Mouse (Mus musculus): Measurements from ENCODE around the gene Gpi1. TPM values are rescaled to one million over a fixed set of nuclear protein-coding genes. Genes with fewer than 3 reads are reported as not detected.

Gpi1 gene
- polyA plus RNA-seq (2014; fragmentation: Illumina TruSeq; extraction: RNeasy Lipid Tissue Mini Kit (QIAGEN cat#74804); ENCODE audit: low read depth, low replicate concordance): 20.4 TPM

DNA sequence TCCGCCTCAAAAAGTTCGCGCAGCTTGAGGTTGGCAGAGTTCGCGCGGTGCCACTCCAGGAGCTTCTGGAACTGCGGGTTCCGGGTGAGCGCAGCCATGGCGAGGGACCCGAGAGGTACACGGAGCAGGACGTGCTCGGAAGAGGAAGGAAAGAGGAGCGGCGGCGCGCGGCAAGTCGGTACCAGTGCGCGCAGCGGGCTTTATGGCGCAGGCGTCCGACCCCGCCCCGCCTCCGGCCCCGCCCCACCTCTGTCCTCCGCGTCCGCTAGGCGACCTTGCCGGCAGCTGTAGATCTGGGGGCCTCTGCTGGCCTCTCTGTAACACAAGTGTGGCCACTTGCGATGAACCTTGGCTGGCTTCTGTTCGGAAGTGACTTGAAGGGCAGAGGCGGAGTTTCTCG is at the start of gene Gpi1:
TSS of gene Gpi1 (minus strand) at position 221 of the 400 bp plus-strand sequence.

DNA sequence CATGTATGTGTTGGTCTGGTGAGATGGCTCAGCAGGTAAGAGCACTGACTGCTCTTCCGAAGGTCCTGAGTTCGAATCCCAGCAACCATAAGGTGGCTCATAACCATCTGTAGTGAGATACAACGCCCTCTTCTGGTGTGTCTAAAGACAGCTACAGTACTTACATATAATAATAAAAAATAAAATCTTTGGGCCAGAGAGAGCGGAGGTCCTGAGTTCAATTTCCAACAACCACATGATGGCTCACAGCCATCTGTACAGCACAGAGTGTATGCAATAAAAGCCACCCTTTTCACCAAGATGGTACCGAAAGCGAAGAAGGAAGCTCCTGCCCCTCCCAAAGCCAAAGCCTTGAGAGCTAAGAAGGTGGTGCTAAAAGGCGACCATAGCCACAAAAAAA is 20.6 kb upstream of the Gpi1 start, which contains the start of gene Gm6096:
TSS of gene Gm6096 (plus strand) at position 301 of the 400 bp plus-strand sequence.

DNA sequence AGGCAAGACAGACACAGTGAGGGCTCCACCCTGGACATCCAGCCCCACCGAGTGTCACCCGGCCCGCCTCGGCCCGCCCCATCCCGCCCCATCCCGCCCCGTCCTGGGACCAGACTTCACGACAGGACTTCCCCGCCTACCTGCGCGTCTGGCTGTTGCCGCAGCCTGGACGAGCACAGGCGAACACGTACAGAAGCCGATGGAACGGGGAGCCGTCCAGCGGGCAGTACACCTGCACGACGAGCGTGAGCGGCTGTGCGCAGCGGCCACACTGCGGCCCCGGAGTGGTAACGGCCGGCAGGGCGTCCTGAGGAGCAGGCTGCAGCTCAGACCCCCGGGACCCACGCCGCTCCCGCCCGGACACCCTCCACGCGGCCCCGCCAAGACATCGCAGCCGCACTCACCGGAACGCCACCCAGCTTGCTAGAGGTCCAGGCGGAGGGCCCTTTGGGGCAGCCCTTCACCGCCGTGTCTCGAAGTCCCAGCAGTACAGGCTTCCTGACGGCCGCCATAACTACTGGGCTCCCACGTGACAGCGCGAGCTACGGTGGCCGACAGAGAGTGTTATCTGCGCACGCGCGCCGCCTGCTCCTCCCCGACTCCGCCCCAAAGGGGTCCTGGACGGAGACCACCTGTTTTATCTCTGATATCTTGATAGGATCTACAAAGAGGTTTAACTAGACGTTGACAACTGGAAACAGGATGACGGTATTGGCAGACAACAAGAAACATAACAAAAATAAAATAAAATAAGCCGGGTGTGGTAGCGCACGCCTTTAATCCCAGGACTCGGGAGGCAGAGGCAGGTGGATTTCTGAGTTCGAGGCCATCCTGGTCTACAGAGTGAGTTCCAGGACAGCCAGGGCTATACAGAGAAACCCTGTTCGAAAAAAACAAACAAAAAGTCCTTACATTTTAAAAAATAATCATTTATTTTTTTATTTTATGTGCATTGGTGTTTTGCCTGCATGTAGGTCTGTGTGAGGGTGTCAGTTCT is 33.7 kb downstream of the Gpi1 start, which contains the start of gene Pdcd2l:
TSS of gene Pdcd2l (minus strand) at position 530 of the 997 bp plus-strand sequence.

DNA sequence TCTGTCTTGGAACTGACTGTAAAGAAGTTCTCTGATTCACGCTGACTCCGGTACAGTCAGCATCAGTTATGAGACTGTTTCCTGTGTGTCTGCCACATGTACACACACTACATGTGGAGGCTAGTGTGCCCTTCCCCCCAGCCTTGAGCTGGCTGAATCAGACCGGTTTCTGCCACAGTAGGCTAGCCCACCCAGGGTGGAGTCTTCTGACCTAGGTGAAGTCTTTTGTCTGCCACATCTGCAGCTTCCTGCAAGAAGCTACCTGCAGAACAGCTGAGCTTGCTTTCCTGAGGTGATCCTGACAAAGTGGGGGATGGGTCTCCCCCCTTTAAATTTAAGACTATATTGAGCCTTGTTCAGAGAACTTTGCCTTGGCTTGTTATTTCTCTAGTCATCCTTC is 60.7 kb downstream of the Gpi1 start, which contains the start of gene Uba2:
TSS of gene Uba2 (minus strand) at position 146 of the 400 bp plus-strand sequence.

Other genes starting within 250 kb of the Gpi1 start
- gene Scgb2b27, start 216.4 kb downstream of the Gpi1 start, polyA plus RNA-seq (2014; fragmentation: Illumina TruSeq; extraction: RNeasy Lipid Tissue Mini Kit (QIAGEN cat#74804); ENCODE audit: low read depth, low replicate concordance): not detected
- gene Scgb1b27, start 208.9 kb downstream of the Gpi1 start, polyA plus RNA-seq (2014; fragmentation: Illumina TruSeq; extraction: RNeasy Lipid Tissue Mini Kit (QIAGEN cat#74804); ENCODE audit: low read depth, low replicate concordance): not detected
- gene Scgb1b30, start 134.9 kb downstream of the Gpi1 start, polyA plus RNA-seq (2014; fragmentation: Illumina TruSeq; extraction: RNeasy Lipid Tissue Mini Kit (QIAGEN cat#74804); ENCODE audit: low read depth, low replicate concordance): not detected
- gene Wtip, start 97.1 kb downstream of the Gpi1 start, polyA plus RNA-seq (2014; fragmentation: Illumina TruSeq; extraction: RNeasy Lipid Tissue Mini Kit (QIAGEN cat#74804); ENCODE audit: low read depth, low replicate concordance): not detected
- gene Uba2, start 60.7 kb downstream of the Gpi1 start, polyA plus RNA-seq (2014; fragmentation: Illumina TruSeq; extraction: RNeasy Lipid Tissue Mini Kit (QIAGEN cat#74804); ENCODE audit: low read depth, low replicate concordance): 27.4 TPM
- 2.7 TPM for gene Pdcd2l, start 33.7 kb downstream of the Gpi1 start, polyA plus RNA-seq (2014; fragmentation: Illumina TruSeq; extraction: RNeasy Lipid Tissue Mini Kit (QIAGEN cat#74804); ENCODE audit: low read depth, low replicate concordance)
- gene Gm6096, start 20.7 kb upstream of the Gpi1 start, polyA plus RNA-seq (2014; fragmentation: Illumina TruSeq; extraction: RNeasy Lipid Tissue Mini Kit (QIAGEN cat#74804); ENCODE audit: low read depth, low replicate concordance): not detected
- gene 4931406P16Rik, start 83.2 kb upstream of the Gpi1 start, polyA plus RNA-seq (2014; fragmentation: Illumina TruSeq; extraction: RNeasy Lipid Tissue Mini Kit (QIAGEN cat#74804); ENCODE audit: low read depth, low replicate concordance): 8.9 TPM
- 43.0 TPM for gene Lsm14a, start 163.0 kb upstream of the Gpi1 start, polyA plus RNA-seq (2014; fragmentation: Illumina TruSeq; extraction: RNeasy Lipid Tissue Mini Kit (QIAGEN cat#74804); ENCODE audit: low read depth, low replicate concordance)